Mouse (Mus musculus) forebrain, embryonic 10.5 days (tissue): Measurements from ENCODE around the gene Nlrx1. TPM values are rescaled to one million over a fixed set of nuclear protein-coding genes. Genes with fewer than 3 reads are reported as not detected.
"Not testable (repeated sequence)": the region's sequence is repeated elsewhere in the genome, so short reads cannot be mapped to it uniquely, and the experiment has no call there.

ENCODE experiments used
- DNase-seq: peaks from one replicate; pipeline ENCODE4 v3.0.0-alpha.2; 2017; ENCODE audit warnings: low spot score; ENCODE audit errors: extremely low spot score
- H3K27ac ChIP-seq: fragments of 300-500 bp; sonication (generic); 2 replicates; pipeline ENCODE4 v1.5.1; 2016; ENCODE audit warnings: mild to moderate bottlenecking
- H3K27me3 ChIP-seq: fragments of 300-500 bp; sonication (generic); 2 replicates; pipeline ENCODE4 v1.6.1; 2016; ENCODE audit warnings: mild to moderate bottlenecking; ENCODE audit not compliant: poor library complexity, severe bottlenecking
- H3K36me3 ChIP-seq: fragments of 300-500 bp; sonication (generic); replicated peaks from 2 replicates; pipeline ENCODE4 v1.6.1; 2016; ENCODE audit warnings: mild to moderate bottlenecking, moderate library complexity
- H3K4me1 ChIP-seq: fragments of 300-500 bp; sonication (generic); 2 replicates; pipeline ENCODE4 v1.6.1; 2016
- H3K4me3 ChIP-seq: fragments of 300-500 bp; sonication (generic); 2 replicates; pipeline ENCODE4 v1.5.1; 2016; ENCODE audit warnings: mild to moderate bottlenecking, moderate library complexity
- H3K9me3 ChIP-seq: fragments of 300-500 bp; sonication (generic); 2 replicates; pipeline ENCODE4 v1.6.1; 2016; ENCODE audit warnings: mild to moderate bottlenecking, moderate library complexity
- WGBS: fragments of 180-500 bp; shearing (Covaris S2); methylation state at CpG from one replicate; pipeline ENCODE4 v1.1.7; 2016; 5-methylcytosine and 5-hydroxymethylcytosine counted together
- polyA plus RNA-seq: library from polyadenylated mRNA; unstranded; fragments of >200 nt; fragmentation: Nextera tagmentation; extraction: Ambion mirVana; gene quantifications from 2 replicates; pipeline ENCODE4 v1.2.1, GENCODE M21; 2016

Gene Nlrx1
- 2.8 and 2.9 TPM in 2 replicates for polyA plus RNA-seq

DNA sequence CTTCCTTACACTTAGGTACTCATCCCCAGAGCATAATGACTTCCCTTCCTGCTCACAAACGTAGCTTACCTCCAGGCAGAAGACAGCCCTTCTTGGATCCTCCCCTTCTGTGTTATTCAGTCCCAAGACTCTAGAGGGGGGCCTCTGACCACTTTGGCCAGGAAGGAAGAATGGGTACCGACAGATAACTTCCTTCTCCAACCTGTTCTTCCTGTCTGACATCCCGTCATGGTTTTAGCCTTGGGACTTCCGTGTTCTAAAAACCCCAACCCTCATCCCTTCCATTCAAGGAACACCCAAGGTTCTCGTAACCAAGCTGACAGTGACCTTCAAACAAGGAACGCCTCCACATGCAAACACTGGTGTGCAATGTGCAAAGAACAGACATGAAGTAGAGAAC is at the start of gene Nlrx1:
TSS of gene Nlrx1 (minus strand) at position 168 of the 400 bp plus-strand sequence.
- H3K27me3 ChIP-seq, result peaks cover 16% of the 10 kb centered on the region
- DNase-seq, result no peak
- peaks cover 21% of the 10 kb centered on the region for H3K4me1 ChIP-seq
- H3K4me3 ChIP-seq, result peak within 1 kb of the TSS; percentile 63
- peak within 1 kb of the TSS; percentile 88 for H3K27ac ChIP-seq
- 90% methylated on average over 6 of the region's 6 CpGs for WGBS
- no peaks in the 10 kb centered on the region for H3K9me3 ChIP-seq
- no peaks in the 10 kb centered on the region for H3K36me3 ChIP-seq

DNA sequence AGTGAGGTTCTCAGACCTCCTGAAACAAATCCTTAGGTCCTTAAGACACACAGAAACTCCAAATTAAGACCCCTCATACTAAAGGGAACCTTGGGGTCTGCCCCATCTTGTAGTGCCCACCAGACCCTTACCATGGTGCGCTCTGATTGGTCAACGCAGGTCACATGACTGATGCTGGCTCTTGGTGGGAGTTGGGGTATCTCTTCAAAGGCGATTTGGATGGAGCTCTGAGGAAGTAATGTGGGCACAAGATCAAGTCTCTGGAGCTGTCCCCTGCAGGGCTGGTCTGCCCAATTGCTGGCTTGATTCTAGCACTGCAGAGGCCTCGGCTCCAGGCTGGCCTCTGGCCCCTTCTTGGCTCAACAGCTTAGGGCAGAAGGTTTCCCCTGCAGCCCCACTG is 49.1 kb upstream of the Nlrx1 start:
- Histone ChIP-seq H3K9me3 (no peaks in the 10 kb centered on the region), H3K27me3 (peaks cover 25% of the 10 kb centered on the region), H3K4me3 (no peak overlapping the region), H3K36me3 (peaks cover 50% of the 10 kb centered on the region), H3K4me1 (peaks cover 49% of the 10 kb centered on the region), H3K27ac (no peak overlapping the region)
- 63% methylated on average over 4 of the region's 4 CpGs for whole genome bisulfite sequencing
- DNase-seq, result no peak

DNA sequence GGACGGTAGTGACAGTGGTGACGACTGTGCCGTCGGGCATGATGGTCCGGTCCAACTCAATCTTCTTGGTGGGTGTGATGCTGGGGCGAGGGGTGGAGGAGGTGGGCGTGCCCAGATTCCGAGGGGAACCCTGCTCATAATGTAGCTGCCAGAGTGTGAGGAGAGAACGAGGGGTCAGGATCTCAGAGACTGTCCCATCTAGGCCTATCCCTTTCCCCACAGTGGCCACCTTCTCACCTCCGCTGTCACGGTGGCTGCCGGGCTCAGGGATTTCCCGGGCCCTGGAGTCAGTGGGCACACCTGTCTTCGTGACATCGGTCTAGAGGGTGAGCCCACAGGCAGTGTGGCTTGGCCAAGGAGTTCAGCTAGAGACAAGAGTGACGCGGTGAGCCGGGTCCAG is 46.5 kb upstream of the Nlrx1 start:
- peaks cover 58% of the 10 kb centered on the region for H3K36me3 ChIP-seq
- H3K27ac ChIP-seq, result no peak overlapping the region
- H3K4me3 ChIP-seq, result no peak overlapping the region
- DNase-seq, result no peak
- peaks cover 39% of the 10 kb centered on the region for H3K27me3 ChIP-seq
- H3K4me1 ChIP-seq, result peaks cover 64% of the 10 kb centered on the region
- no peaks in the 10 kb centered on the region for H3K9me3 ChIP-seq
- 93% methylated on average over 18 of the region's 18 CpGs for WGBS

DNA sequence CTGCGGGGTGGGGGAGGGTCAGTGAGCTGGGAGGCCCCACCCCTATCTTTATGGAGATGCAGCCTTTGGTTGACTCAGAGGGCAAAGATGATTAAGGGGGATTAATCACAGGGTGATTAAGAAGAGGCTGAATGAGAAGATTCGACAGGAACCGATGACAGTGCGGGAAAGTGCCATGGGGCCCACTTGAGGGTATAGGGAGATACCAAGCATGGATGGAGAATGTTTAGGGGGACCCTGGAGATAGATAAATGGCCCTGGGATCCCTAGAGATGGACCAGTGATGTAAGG is 45.8 kb upstream of the Nlrx1 start:
- peaks cover 39% of the 10 kb centered on the region for H3K27me3 ChIP-seq
- no peak overlapping the region for H3K27ac ChIP-seq
- no peak overlapping the region for H3K4me3 ChIP-seq
- 66% methylated on average over 4 of the region's 4 CpGs for WGBS
- no peak for DNase-seq
- H3K9me3 ChIP-seq, result no peaks in the 10 kb centered on the region
- H3K4me1 ChIP-seq, result peaks cover 60% of the 10 kb centered on the region
- H3K36me3 ChIP-seq, result peaks cover 58% of the 10 kb centered on the region

GRCm38 (mm10) chr9:44313476-44314256 is 45.3 kb upstream of the Nlrx1 start:
- Histone ChIP-seq H3K4me1 (peaks cover 55% of the 10 kb centered on the region), H3K27ac (no peak overlapping the region), H3K4me3 (no peak overlapping the region), H3K27me3 (peaks cover 36% of the 10 kb centered on the region), H3K9me3 (no peaks in the 10 kb centered on the region), H3K36me3 (peaks cover 58% of the 10 kb centered on the region)
- no peak for DNase-seq
- 81% methylated on average over 19 of the region's 19 CpGs for WGBS

DNA sequence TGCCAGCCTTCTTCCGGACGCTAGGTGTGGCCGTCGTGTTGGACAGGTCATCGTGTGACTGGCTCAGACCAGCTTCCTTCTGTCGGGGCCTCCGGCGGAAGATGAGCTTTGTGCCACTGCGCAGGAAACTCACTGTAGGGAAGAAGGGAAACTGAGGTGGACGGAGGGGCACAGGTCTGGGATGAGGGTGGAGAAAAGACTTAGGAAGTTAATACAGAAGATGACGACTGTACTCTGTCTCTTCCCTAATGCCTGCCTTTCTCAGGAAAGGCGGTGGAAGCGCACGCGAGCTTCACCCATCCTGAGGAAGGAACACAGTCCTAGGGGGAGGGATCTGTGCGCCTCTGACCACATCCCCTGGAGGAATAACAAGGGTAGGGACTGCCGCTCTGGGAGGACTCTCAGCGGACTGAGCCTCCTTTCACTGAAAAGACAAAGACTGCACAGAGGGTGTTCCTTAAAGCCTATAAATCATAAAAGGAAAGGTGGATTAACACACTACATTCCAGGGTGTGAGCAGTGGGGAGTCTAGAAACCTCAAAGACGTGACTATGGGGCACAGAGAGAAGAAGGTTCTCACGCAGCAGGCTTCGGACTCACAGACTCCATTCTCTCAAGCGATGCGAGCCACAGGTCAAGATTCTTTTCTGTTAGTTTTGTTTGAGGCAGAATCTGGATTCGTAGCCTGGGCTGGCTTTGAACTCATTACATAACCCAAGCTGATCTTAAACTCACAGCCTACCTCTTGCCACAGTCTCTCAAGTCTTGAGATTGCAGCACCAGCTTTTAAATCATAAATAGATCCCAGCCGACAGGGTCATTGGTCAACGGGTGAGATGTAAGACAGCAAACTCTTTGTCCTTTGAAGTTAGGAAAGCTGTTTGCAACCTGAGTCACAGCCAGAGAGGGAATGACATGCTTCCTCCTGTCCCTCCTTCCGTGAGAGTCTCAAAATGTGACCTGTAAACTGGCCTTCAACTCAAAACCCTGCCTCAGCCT is 43.0 kb upstream of the Nlrx1 start:
- Histone ChIP-seq H3K4me3 (peak overlapping the region; percentile 34), H3K27ac (peak overlapping the region; percentile 75), H3K4me1 (peaks cover 34% of the 10 kb centered on the region), H3K27me3 (peaks cover 31% of the 10 kb centered on the region), H3K36me3 (peaks cover 47% of the 10 kb centered on the region), H3K9me3 (no peaks in the 10 kb centered on the region)
- 5% methylated on average over 27 of the region's 27 CpGs for WGBS
- peak; percentile 47 for DNase-seq

DNA sequence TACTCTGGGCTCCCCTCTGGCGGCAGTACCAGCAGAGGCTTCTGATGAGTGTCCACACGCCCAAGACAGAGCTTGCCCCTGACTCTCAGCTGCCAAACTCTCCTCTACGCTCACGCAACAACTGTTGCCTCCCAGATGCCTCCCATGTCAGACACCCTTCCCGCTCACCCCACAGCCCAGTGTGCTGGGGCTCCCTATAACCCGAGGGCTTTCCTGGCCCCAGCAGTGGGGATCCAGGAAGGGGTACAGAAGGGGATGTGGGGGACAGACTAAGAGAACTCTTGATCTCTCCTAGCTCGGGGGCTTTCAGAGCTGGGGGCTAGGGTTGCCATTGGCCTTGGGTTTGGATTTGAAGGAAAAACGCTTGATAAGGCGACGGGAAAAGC is 42.3 kb upstream of the Nlrx1 start:
- WGBS, result 17% methylated on average over 10 of the region's 10 CpGs
- Histone ChIP-seq H3K4me3 (peak overlapping the region; percentile 34), H3K36me3 (peaks cover 40% of the 10 kb centered on the region), H3K27me3 (peaks cover 31% of the 10 kb centered on the region), H3K4me1 (peaks cover 37% of the 10 kb centered on the region), H3K27ac (peak overlapping the region; percentile 75), H3K9me3 (no peaks in the 10 kb centered on the region)
- no peak for DNase-seq

DNA sequence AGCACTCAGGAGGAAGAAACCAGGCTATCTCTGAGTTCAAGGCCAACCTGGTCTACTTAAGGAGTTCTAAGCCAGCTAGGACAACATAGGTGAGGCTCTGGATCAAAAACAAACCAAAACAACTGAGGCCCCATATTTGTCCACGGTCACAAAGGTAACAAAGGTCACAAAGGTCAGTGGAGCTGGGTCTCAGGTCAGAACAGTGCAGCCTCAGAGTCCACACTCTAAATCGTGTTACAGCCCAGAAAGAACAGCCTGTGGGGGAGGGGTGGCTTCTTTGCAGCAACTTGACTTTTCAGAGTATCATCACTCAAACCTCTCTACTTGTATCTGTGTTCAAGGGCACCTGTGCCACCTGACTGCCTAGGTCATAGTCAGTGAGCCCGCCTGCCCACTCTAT is 41.4 kb upstream of the Nlrx1 start:
- Histone ChIP-seq H3K36me3 (peaks cover 31% of the 10 kb centered on the region), H3K27ac (no peak overlapping the region), H3K4me3 (no peak overlapping the region), H3K9me3 (no peaks in the 10 kb centered on the region), H3K4me1 (peaks cover 41% of the 10 kb centered on the region), H3K27me3 (peaks cover 31% of the 10 kb centered on the region)
- DNase-seq, result no peak
- 66% methylated on average over 3 of the region's 3 CpGs for WGBS

- no peaks in the 10 kb centered on the region for H3K9me3 ChIP-seq
- no peak overlapping the region for H3K4me3 ChIP-seq
- no peak overlapping the region for H3K27ac ChIP-seq
- H3K36me3 ChIP-seq, result peaks cover 12% of the 10 kb centered on the region
- 87% methylated on average over 2 of the region's 2 CpGs for WGBS
- H3K4me1 ChIP-seq, result peaks cover 46% of the 10 kb centered on the region
- DNase-seq, result no peak
- peaks cover 12% of the 10 kb centered on the region for H3K27me3 ChIP-seq
These were observed 38.8 kb upstream of the Nlrx1 start for GRCm38 (mm10) chr9:44307248-44307647.

GRCm38 (mm10) chr9:44306532-44306931 is 38.1 kb upstream of the Nlrx1 start:
- no peak overlapping the region for H3K27ac ChIP-seq
- peaks cover 39% of the 10 kb centered on the region for H3K4me1 ChIP-seq
- no peaks in the 10 kb centered on the region for H3K9me3 ChIP-seq
- peaks cover 16% of the 10 kb centered on the region for H3K36me3 ChIP-seq
- WGBS, result 91% methylated on average over 6 of the region's 6 CpGs
- no peak overlapping the region for H3K4me3 ChIP-seq
- H3K27me3 ChIP-seq, result peaks cover 12% of the 10 kb centered on the region
- DNase-seq, result no peak

DNA sequence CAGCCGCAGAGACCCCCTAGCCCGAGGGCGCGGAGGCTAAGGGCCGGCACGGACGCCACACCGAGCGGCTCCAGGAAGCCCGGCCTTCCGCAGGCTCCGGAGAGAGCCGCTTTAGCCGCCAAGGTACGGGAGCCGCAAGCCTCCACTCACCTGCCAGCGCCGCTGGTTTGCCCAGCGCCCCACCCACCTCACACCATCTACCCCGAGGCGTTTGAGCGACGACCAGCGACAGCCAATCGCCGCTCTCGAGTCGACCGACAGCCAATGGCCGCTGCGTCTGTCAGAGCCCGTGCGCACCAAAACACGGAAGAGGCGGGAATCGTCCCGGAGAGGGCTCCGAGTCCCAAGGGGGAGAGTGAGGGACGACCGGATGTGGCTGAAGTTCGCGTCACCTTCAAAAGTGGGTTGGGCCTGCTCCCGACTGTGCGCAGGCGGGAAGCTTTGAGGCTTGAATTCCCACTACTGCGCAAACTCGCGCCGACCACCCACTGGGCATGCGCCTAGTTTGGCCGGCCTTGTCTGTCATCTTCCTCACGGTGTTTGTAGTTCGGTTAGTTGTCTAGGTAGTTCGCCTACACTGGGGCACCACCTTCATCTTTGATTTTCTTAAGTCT is 37.2 kb upstream of the Nlrx1 start, which contains the start of gene Hinfp:
TSS of gene Hinfp (minus strand) at position 206 of the 614 bp plus-strand sequence.
- Histone ChIP-seq H3K27ac (peak within 1 kb of the TSS; percentile 91), H3K4me1 (peaks cover 29% of the 10 kb centered on the region), H3K27me3 (peaks cover 5% of the 10 kb centered on the region; the same call in 1 of the 2 replicates), H3K9me3 (no peaks in the 10 kb centered on the region), H3K4me3 (peak within 1 kb of the TSS; percentile 87), H3K36me3 (peaks cover 23% of the 10 kb centered on the region)
- DNase-seq, result peak; percentile 99
- under 1% methylated on average over 54 of the region's 54 CpGs for WGBS

GRCm38 (mm10) chr9:44300001-44300400 is 31.6 kb upstream of the Nlrx1 start:
- H3K9me3 ChIP-seq, H3K4me3 ChIP-seq, DNase-seq, H3K27me3 ChIP-seq, H3K27ac ChIP-seq: not testable (repeated sequence)
- H3K36me3 ChIP-seq, result peaks cover 76% of the 10 kb centered on the region
- WGBS, result 97% methylated on average over 3 of the region's 3 CpGs
- H3K4me1 ChIP-seq, result peaks cover 16% of the 10 kb centered on the region
